Mouse (Mus musculus) neural tube, embryonic 11.5 days (tissue): ENCODE measurements around the gene P2rx7. TPM values are rescaled to one million over a fixed set of nuclear protein-coding genes. Genes with fewer than 3 reads are reported as not detected.
A peak's percentile ranks its signal among the peaks of the same experiment; 100 is the strongest.

Experiments
- ATAC-seq: fragments of 200-750 bp; cut with Nextera tagmentation; 2 replicates; pipeline ENCODE4 v1.8.0; 2017; ENCODE audit warnings: moderate number of reproducible peaks, mild to moderate bottlenecking, moderate TSS enrichment, moderate library complexity; ENCODE audit not compliant: insufficient read depth, low FRiP score, low TSS enrichment
- DNase-seq: peaks from one replicate; pipeline ENCODE4 v3.0.0-alpha.2; 2015; ENCODE audit warnings: low spot score
- H3K27ac ChIP-seq: fragments of 300-500 bp; sonication (generic); 2 replicates; pipeline ENCODE4 v1.5.1; 2014; ENCODE audit warnings: low read depth, mild to moderate bottlenecking, low read length
- H3K27me3 ChIP-seq: fragments of 300-500 bp; sonication (generic); 2 replicates; pipeline ENCODE4 v1.6.1; 2014; ENCODE audit warnings: mild to moderate bottlenecking, low read length, mixed read lengths; ENCODE audit not compliant: control insufficient read depth, insufficient read depth
- H3K36me3 ChIP-seq: fragments of 300-500 bp; sonication (generic); 2 replicates; pipeline ENCODE4 v1.6.1; 2014; ENCODE audit warnings: mild to moderate bottlenecking, low read length, moderate library complexity, mixed read lengths; ENCODE audit not compliant: control insufficient read depth, insufficient read depth
- H3K4me1 ChIP-seq: fragments of 300-500 bp; sonication (generic); 2 replicates; pipeline ENCODE4 v1.6.1; 2014; ENCODE audit warnings: low read length, mixed read lengths; ENCODE audit not compliant: control insufficient read depth, insufficient read depth
- H3K4me2 ChIP-seq: fragments of 300-500 bp; sonication (generic); 2 replicates; pipeline ENCODE4 v1.6.1; 2014; ENCODE audit warnings: low read depth, mild to moderate bottlenecking, moderate library complexity
- H3K4me3 ChIP-seq: fragments of 300-500 bp; sonication (generic); 2 replicates; pipeline ENCODE4 v1.5.1; 2014; ENCODE audit warnings: low read depth, low read length
- H3K9ac ChIP-seq: fragments of 300-500 bp; sonication (generic); 2 replicates; pipeline ENCODE4 v1.6.1; 2014; ENCODE audit warnings: mild to moderate bottlenecking, low read length
- H3K9me3 ChIP-seq: fragments of 300-500 bp; sonication (generic); 2 replicates; pipeline ENCODE4 v1.6.1; 2016; ENCODE audit warnings: low read length; ENCODE audit not compliant: control insufficient read depth
- WGBS: fragments of 180-500 bp; shearing (Covaris S2); extraction: QIAGEN DNeasy Blood & Tissue Kit; methylation state at CpG from one replicate; pipeline ENCODE4 v1.1.7; 2014; 5-methylcytosine and 5-hydroxymethylcytosine counted together
- polyA plus RNA-seq: library from polyadenylated mRNA; unstranded; fragments of >200 nt; fragmentation: Nextera tagmentation; extraction: Ambion mirVana; gene quantifications from 2 replicates; pipeline ENCODE4 v1.2.1, GENCODE M21; 2014

The P2rx7 gene
- polyA plus RNA-seq, 1 experiment from 2014 or later = 1.6 TPM

DNA sequence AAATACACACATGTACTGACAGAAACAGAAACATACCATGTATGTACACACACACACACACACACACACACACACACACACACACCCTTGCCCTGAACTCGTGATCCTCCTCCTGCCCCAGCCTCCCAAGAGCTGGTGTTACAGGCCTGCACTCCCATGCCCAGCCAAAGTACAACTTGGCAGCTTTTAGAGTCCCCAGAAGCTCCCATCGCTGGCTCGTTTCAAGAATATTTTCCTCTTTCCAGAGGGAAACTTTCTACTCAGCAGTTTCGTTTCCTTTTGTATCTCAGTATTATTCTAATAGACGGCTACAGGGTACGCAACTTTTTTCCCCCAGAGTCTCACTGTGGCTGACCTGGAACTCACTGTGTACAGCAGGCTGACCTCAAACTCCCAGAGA, 58.4 kb downstream of the P2rx7 start:
- 84% methylated on average over 6 of the region's 6 CpGs for WGBS

DNA sequence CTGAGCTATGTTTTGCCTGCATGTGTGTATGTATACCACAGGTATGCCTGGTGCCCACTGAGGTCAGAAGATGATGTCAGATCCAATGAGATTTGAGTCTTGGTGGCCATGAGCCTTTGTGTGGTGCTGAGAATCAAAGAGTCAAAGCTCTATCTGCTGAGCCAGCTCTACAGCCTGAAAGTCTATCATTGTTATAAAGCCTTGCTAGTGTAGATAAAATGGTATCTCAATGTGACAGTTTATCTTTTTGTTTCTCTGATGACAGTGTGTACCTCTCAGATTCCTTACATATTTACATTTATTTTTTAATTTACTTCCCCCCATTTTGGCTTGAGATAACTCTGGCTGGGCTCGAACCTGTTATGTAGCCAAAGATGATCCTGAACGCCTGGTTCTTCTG, 59.9 kb downstream of the P2rx7 start:
- no peaks in the 10 kb centered on the region for H3K27me3 ChIP-seq
- H3K4me3 ChIP-seq = no peak overlapping the region
- H3K9me3 ChIP-seq = no peaks in the 10 kb centered on the region

More for the DNA sequence above, 58.4 kb downstream of the P2rx7 start:
- DNase-seq (no peak), ATAC-seq (no peak)
- peaks cover 4% of the 10 kb centered on the region; the same call in 1 of the 2 replicates for H3K4me1 ChIP-seq
- H3K36me3 ChIP-seq = no peaks in the 10 kb centered on the region
- H3K4me3 ChIP-seq = no peak overlapping the region
- no peak overlapping the region for H3K4me2 ChIP-seq
- H3K9me3 ChIP-seq = no peaks in the 10 kb centered on the region
- H3K9ac ChIP-seq = no peak overlapping the region
- H3K27ac ChIP-seq = no peak overlapping the region
- H3K27me3 ChIP-seq = no peaks in the 10 kb centered on the region

DNA sequence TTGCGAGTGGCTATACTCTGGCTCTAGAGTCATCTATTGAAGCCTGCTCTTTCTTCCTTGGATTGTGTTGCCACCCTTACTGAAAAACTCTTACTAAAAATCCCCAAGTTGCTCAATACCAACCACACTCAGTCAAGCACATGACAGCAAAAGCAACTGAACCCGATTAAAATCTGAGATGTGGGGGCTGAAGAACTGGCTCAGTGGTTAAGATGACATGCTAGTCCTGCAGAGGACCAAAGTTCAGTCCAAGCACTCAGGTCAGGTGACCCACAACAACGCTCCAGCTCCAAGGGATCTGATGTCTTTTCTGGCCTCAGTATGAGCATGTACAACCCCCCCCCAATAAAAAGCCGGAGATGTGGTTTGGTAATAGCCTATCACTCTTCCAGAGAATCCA, 60.9 kb downstream of the P2rx7 start:
- no peaks in the 10 kb centered on the region for H3K9me3 ChIP-seq

More for the DNA sequence above, 59.9 kb downstream of the P2rx7 start:
- DNase-seq (no peak), ATAC-seq (no peak)
- H3K4me2 ChIP-seq = no peak overlapping the region
- H3K4me1 ChIP-seq = peaks cover 4% of the 10 kb centered on the region; the same call in 1 of the 2 replicates
- no peaks in the 10 kb centered on the region for H3K36me3 ChIP-seq
- H3K9ac ChIP-seq = no peak overlapping the region
- no peak overlapping the region for H3K27ac ChIP-seq
- WGBS = 89% methylated on average over 2 of the region's 2 CpGs

GRCm38 (mm10) chr5:122705174-122705573, 61.5 kb downstream of the P2rx7 start:
- H3K9ac ChIP-seq = no peak overlapping the region
- no peak overlapping the region for H3K27ac ChIP-seq
- DNase-seq = no peak
- ATAC-seq = no peak
- no peaks in the 10 kb centered on the region for H3K9me3 ChIP-seq
- no peak overlapping the region for H3K4me2 ChIP-seq
- WGBS = 80% methylated on average over 3 of the region's 3 CpGs
- no peaks in the 10 kb centered on the region for H3K36me3 ChIP-seq
- peaks cover 4% of the 10 kb centered on the region; the same call in 1 of the 2 replicates for H3K4me1 ChIP-seq
- no peaks in the 10 kb centered on the region for H3K27me3 ChIP-seq
- H3K4me3 ChIP-seq = no peak overlapping the region

More for the DNA sequence above, 60.9 kb downstream of the P2rx7 start:
- no peaks in the 10 kb centered on the region for H3K36me3 ChIP-seq
- no peak overlapping the region for H3K9ac ChIP-seq
- H3K27ac ChIP-seq = no peak overlapping the region
- no peaks in the 10 kb centered on the region for H3K27me3 ChIP-seq
- no peak overlapping the region for H3K4me3 ChIP-seq
- H3K4me2 ChIP-seq = no peak overlapping the region
- ATAC-seq (no peak), DNase-seq (no peak)
- WGBS = 84% methylated on average over 4 of the region's 4 CpGs
- peaks cover 4% of the 10 kb centered on the region; the same call in 1 of the 2 replicates for H3K4me1 ChIP-seq

DNA sequence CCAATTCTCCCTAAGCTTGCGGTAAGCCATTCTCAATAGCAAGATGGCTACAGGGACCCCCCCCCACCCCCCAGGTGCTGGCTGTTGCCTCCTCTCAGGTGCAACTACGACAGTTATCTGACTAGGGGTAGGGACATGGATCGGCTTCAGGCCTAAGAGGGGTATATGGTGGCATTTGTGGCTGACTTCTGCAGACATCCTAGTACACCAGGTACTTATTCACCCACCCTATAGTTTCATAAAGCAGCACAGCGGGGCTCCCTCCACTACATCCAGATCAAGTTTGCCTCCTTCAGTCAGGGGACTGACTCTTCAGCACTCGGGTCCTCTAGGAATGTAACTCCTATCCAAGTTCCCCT, 63.2 kb downstream of the P2rx7 start:
- Histone ChIP-seq H3K9me3 (no peaks in the 10 kb centered on the region), H3K4me3 (peak overlapping the region; percentile 70), H3K4me1 (peaks cover 4% of the 10 kb centered on the region; the same call in 1 of the 2 replicates), H3K27ac (peak overlapping the region; percentile 56), H3K4me2 (peak overlapping the region; percentile 88), H3K27me3 (no peaks in the 10 kb centered on the region), H3K9ac (peak overlapping the region; percentile 84), H3K36me3 (no peaks in the 10 kb centered on the region)
- 42% methylated on average over 5 of the region's 5 CpGs for WGBS
- ATAC-seq (peak; percentile 28; the same call in 1 of the 2 replicates), DNase-seq (no peak)

DNA sequence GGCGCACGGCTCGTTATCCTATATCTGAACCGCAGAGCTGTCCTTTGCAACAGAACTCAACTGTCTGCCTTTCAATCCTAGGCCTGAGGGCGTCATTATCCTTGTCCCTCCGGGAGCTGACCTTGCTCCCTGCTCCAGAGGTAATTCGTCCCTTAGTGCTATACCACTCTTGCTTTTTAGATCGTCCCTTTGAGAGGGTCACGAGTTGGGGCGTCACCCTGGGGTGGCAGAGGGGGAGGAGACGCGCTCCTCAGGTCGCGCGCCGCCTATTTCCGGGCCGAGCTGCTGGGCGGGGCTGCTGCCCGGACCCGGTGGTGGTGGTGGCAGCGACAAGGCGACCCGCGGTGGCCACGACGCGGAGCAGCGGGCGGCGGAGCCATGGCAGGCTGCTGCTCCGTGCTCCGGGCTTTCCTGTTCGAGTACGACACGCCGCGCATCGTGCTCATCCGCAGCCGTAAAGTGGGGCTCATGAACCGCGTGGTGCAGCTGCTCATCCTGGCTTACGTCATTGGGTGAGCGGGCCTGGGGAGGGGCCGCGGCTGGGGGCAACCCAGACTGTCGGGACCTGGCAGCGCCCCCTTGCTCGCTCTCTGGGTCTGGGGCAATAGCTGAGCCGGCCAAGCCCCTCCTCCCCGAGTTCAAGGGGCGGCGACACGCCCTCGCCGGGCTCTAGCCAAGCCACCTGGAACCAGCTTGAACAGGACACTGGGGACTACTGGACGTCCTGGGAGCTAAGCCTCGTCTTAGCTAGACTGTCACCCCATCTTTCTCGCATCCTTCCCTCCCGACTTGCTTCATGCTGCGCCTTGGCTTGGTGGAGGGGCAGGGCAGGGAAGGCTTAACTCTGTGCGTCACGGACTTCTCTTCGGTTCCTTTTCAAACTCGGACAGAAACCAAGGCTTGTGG, 63.8 kb downstream of the P2rx7 start, which contains the start of gene P2rx4:
Gene P2rx4, plus strand, starts transcription at position 269 of the 906 bp plus-strand sequence.
- H3K9ac ChIP-seq = peak within 1 kb of the TSS; percentile 84
- H3K4me1 ChIP-seq = peaks cover 4% of the 10 kb centered on the region; the same call in 1 of the 2 replicates
- H3K27me3 ChIP-seq = no peaks in the 10 kb centered on the region
- peak within 1 kb of the TSS; percentile 88 for H3K4me2 ChIP-seq
- peak within 1 kb of the TSS; percentile 70 for H3K4me3 ChIP-seq
- ATAC-seq (peak; percentile 84), DNase-seq (peak; percentile 84)
- 1% methylated on average over 61 of the region's 66 CpGs for WGBS
- no peaks in the 10 kb centered on the region for H3K36me3 ChIP-seq
- no peaks in the 10 kb centered on the region for H3K9me3 ChIP-seq
- H3K27ac ChIP-seq = peak within 1 kb of the TSS; percentile 56

GRCm38 (mm10) chr5:122708819-122709218, 65.1 kb downstream of the P2rx7 start:
- H3K9me3 ChIP-seq = no peaks in the 10 kb centered on the region
- DNase-seq (no peak), ATAC-seq (no peak)
- WGBS = 81% methylated on average over 6 of the region's 6 CpGs
- no peak overlapping the region for H3K4me2 ChIP-seq
- no peaks in the 10 kb centered on the region for H3K36me3 ChIP-seq
- H3K9ac ChIP-seq = no peak overlapping the region
- peaks cover 4% of the 10 kb centered on the region; the same call in 1 of the 2 replicates for H3K4me1 ChIP-seq
- no peaks in the 10 kb centered on the region for H3K27me3 ChIP-seq
- H3K4me3 ChIP-seq = no peak overlapping the region
- H3K27ac ChIP-seq = no peak overlapping the region

DNA sequence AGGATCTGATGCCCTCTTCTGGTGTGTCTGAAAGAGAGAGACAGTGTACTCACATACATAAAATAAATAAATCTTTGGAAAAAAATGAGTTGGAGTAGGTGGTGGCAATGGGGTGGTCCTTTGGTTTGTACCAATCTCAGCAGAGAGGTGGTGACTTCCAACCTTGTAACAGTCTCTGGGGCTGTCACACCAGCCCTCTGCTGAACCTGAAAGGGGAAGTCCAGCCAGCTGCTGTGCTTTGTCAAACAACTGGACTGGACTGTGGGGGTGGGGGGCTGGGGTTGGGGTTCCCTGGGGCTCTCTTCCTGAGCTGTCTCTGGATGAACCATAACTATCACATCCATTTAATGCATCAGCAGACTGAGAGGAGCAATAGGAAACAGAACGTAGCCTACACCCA, 72.0 kb downstream of the P2rx7 start:
- no peak for DNase-seq
- H3K4me3 ChIP-seq = no peak overlapping the region
- H3K27me3 ChIP-seq = no peaks in the 10 kb centered on the region
- H3K4me2 ChIP-seq = no peak overlapping the region
- no peaks in the 10 kb centered on the region for H3K36me3 ChIP-seq
- 57% methylated on average over 1 of the region's 1 CpGs for WGBS
- no peak overlapping the region for H3K9ac ChIP-seq
- H3K9me3 ChIP-seq = no peaks in the 10 kb centered on the region
- ATAC-seq = no peak
- no peaks in the 10 kb centered on the region for H3K4me1 ChIP-seq
- no peak overlapping the region for H3K27ac ChIP-seq

DNA sequence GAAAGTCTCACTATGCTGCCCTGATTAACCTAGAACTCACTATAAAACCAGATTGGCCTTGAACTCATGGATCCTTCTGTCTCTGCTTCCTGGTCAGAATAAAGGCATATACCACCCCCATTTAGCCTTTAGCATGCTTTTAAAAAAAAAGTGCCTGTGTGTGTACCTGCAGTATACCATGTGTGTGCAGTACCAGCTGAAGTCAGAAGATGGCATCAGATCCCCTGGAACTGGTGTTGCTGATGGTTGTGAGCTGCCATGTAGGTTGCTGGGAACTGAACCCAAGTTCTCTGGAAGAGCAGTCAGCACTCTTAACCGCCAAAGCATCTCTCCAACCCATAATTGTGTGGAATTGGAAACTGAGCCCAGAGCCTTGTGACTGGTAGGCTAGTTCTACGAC, 73.1 kb downstream of the P2rx7 start:
- WGBS = 94% methylated on average over 2 of the region's 2 CpGs
- no peak for ATAC-seq

More for the DNA sequence above, 73.1 kb downstream of the P2rx7 start:
- Histone ChIP-seq H3K9ac (no peak overlapping the region), H3K4me2 (no peak overlapping the region), H3K27me3 (no peaks in the 10 kb centered on the region), H3K36me3 (no peaks in the 10 kb centered on the region), H3K9me3 (no peaks in the 10 kb centered on the region), H3K4me1 (no peaks in the 10 kb centered on the region), H3K4me3 (no peak overlapping the region), H3K27ac (no peak overlapping the region)
- no peak for DNase-seq
